Mouse (Mus musculus) MEL (cell line): ENCODE results near the gene Yipf2. TPM values are rescaled to one million over a fixed set of nuclear protein-coding genes. Genes with fewer than 3 reads are reported as not detected.

Experiments used
- DNase-seq: peaks from one replicate; pipeline ENCODE4 v3.0.0; 2011; ENCODE audit warnings: low read depth, low spot score
- H3K27ac ChIP-seq: 2 replicates; pipeline ENCODE4 v1.5.1; 2012; ENCODE audit warnings: low read depth, mild to moderate bottlenecking, control low read depth, low read length, moderate library complexity; ENCODE audit not compliant: control insufficient read depth
- H3K27me3 ChIP-seq, 2 experiments: fragments of 150-350 bp in 1 of 2; sonication (generic) in 1 of 2; 2 replicates each; pipeline ENCODE4 v1.6.1; 2012; ENCODE audit warnings: low read length in 2 of 2, mild to moderate bottlenecking in 2 of 2, improper control_type of control experiment in 1 of 2, moderate library complexity in 1 of 2; ENCODE audit not compliant: insufficient read depth in 2 of 2, control insufficient read depth in 1 of 2
- H3K36me3 ChIP-seq, 2 experiments: 2 replicates each; pipeline ENCODE4 v1.6.1; 2012 to 2014; ENCODE audit warnings: low read length in 2 of 2, improper control_type of control experiment in 1 of 2, inconsistent platforms in 1 of 2, mild to moderate bottlenecking in 1 of 2; ENCODE audit not compliant: insufficient read depth in 2 of 2, control insufficient read depth in 1 of 2
- H3K4me1 ChIP-seq, 2 experiments: fragments of 150-350 bp in 1 of 2; sonication (generic) in 1 of 2; 2 replicates each; pipeline ENCODE4 v1.6.1; 2012; ENCODE audit warnings: low read length in 2 of 2, improper control_type of control experiment in 1 of 2, mild to moderate bottlenecking in 1 of 2; ENCODE audit not compliant: insufficient read depth in 2 of 2, control insufficient read depth in 1 of 2
- H3K4me3 ChIP-seq, 2 experiments: fragments of 150-350 bp in 1 of 2; sonication (generic) in 1 of 2; 2 replicates each; pipeline ENCODE4 v1.5.1; 2012; ENCODE audit warnings: low read depth in 2 of 2, low read length in 2 of 2, mild to moderate bottlenecking in 2 of 2, moderate library complexity in 2 of 2, control low read depth in 1 of 2, improper control_type of control experiment in 1 of 2; ENCODE audit not compliant: control insufficient read depth in 1 of 2, insufficient read depth in 1 of 2
- H3K79me2 ChIP-seq: 2 replicates; pipeline ENCODE4 v1.6.1; 2012; ENCODE audit warnings: mild to moderate bottlenecking, low read length, moderate library complexity; ENCODE audit not compliant: control insufficient read depth, poor library complexity, insufficient read depth
- H3K9ac ChIP-seq: 2 replicates; pipeline ENCODE4 v1.6.1; 2012; ENCODE audit warnings: low read depth, mild to moderate bottlenecking, control low read depth, low read length, moderate library complexity; ENCODE audit not compliant: control insufficient read depth, poor library complexity, severe bottlenecking
- H3K9me3 ChIP-seq: fragments of 150-350 bp; sonication (generic); replicated peaks from 2 replicates; pipeline ENCODE4 v1.6.1; 2012; ENCODE audit warnings: mild to moderate bottlenecking, low read length, improper control_type of control experiment, moderate library complexity; ENCODE audit not compliant: insufficient read depth
- CHD1 ChIP-seq: IDR thresholded peaks from 2 replicates; pipeline ENCODE4 v1.6.1; 2012; ENCODE audit warnings: low read depth, mild to moderate bottlenecking, inconsistent platforms, low read length, improper control_type of control experiment
- CHD2 ChIP-seq: IDR thresholded peaks from 2 replicates; pipeline ENCODE4 v1.6.1; 2011; ENCODE audit warnings: low read length, improper control_type of control experiment
- CTCF ChIP-seq, 3 experiments: IDR thresholded peaks in 2 of 3; conservative IDR thresholded peaks in 1 of 3; 2 replicates each; pipeline ENCODE4 v1.5.1; 2011 to 2012; ENCODE audit warnings: low read length in 3 of 3, low read depth in 2 of 3, mild to moderate bottlenecking in 2 of 3, improper control_type of control experiment in 1 of 3, inconsistent platforms in 1 of 3, mixed read lengths in 1 of 3, moderate library complexity in 1 of 3; ENCODE audit not compliant: control insufficient read depth in 1 of 3, insufficient read depth in 1 of 3, poor library complexity in 1 of 3, severe bottlenecking in 1 of 3
- EP300 ChIP-seq, 2 experiments: IDR thresholded peaks; 2 replicates each; pipeline ENCODE4 v1.6.1; 2011; ENCODE audit warnings: improper control_type of control experiment in 2 of 2, low read length in 2 of 2, low read depth in 1 of 2, mild to moderate bottlenecking in 1 of 2
- ETS1 ChIP-seq: IDR thresholded peaks from 2 replicates; pipeline ENCODE4 v1.6.1; 2012; ENCODE audit warnings: low read depth, mild to moderate bottlenecking, inconsistent platforms, low read length, improper control_type of control experiment, moderate library complexity
- GATA1 ChIP-seq: IDR thresholded peaks from 2 replicates; pipeline ENCODE4 v1.6.1; 2011; ENCODE audit warnings: low read depth, low read length, improper control_type of control experiment
- JUND ChIP-seq: IDR thresholded peaks from 2 replicates; pipeline ENCODE4 v1.6.1; 2011; ENCODE audit warnings: low read depth, mild to moderate bottlenecking, improper control_type of control experiment, low read length
- MAX ChIP-seq: IDR thresholded peaks from 2 replicates; pipeline ENCODE4 v1.6.1; 2011; ENCODE audit warnings: low read length, improper control_type of control experiment
- MAZ ChIP-seq: IDR thresholded peaks from 2 replicates; pipeline ENCODE4 v1.6.1; 2012; ENCODE audit warnings: low read depth, mild to moderate bottlenecking, inconsistent platforms, low read length, improper control_type of control experiment
- MEF2A ChIP-seq: IDR thresholded peaks from 2 replicates; pipeline ENCODE4 v1.6.1; 2014; ENCODE audit warnings: low read depth, mild to moderate bottlenecking, inconsistent platforms, low read length, improper control_type of control experiment; ENCODE audit not compliant: poor library complexity, insufficient replicate concordance, severe bottlenecking; ENCODE audit errors: extremely low read depth
- MYB ChIP-seq: IDR thresholded peaks from 2 replicates; pipeline ENCODE4 v1.6.1; 2011; ENCODE audit warnings: mild to moderate bottlenecking, low read depth, low read length, improper control_type of control experiment
- MYC ChIP-seq: IDR thresholded peaks from 2 replicates; pipeline ENCODE4 v1.6.1; 2011; ENCODE audit warnings: low read depth, mild to moderate bottlenecking, low read length, improper control_type of control experiment, moderate library complexity
- POLR2A ChIP-seq, 2 experiments: IDR thresholded peaks; 2 replicates each; pipeline ENCODE4 v1.6.1; 2011 to 2012; ENCODE audit warnings: low read length in 2 of 2, mild to moderate bottlenecking in 2 of 2, control low read depth in 1 of 2, improper control_type of control experiment in 1 of 2, low read depth in 1 of 2, moderate library complexity in 1 of 2; ENCODE audit not compliant: control insufficient read depth in 1 of 2, insufficient read depth in 1 of 2, poor library complexity in 1 of 2
- POLR2AphosphoS5 ChIP-seq: IDR thresholded peaks from 2 replicates; pipeline ENCODE4 v1.6.1; 2012; ENCODE audit warnings: low read depth, borderline replicate concordance, mild to moderate bottlenecking, inconsistent platforms, low read length, moderate library complexity, mixed read lengths
- SMC3 ChIP-seq: IDR thresholded peaks from 2 replicates; pipeline ENCODE4 v1.6.1; 2011; ENCODE audit warnings: low read depth, low read length, improper control_type of control experiment
- TAL1 ChIP-seq: IDR thresholded peaks from 2 replicates; pipeline ENCODE4 v1.6.1; 2012; ENCODE audit warnings: mild to moderate bottlenecking, inconsistent platforms, low read length, moderate library complexity, mixed read lengths
- TBP ChIP-seq: IDR thresholded peaks from 2 replicates; pipeline ENCODE4 v1.8.0; 2011; ENCODE audit warnings: low read depth, low read length, improper control_type of control experiment
- USF1 ChIP-seq: IDR thresholded peaks from 2 replicates; pipeline ENCODE4 v1.6.1; 2014; ENCODE audit warnings: low read depth, mild to moderate bottlenecking, inconsistent platforms, low read length, improper control_type of control experiment, moderate library complexity
- ZKSCAN1 ChIP-seq: IDR thresholded peaks from 2 replicates; pipeline ENCODE4 v1.6.1; 2012; ENCODE audit warnings: low read depth, mild to moderate bottlenecking, inconsistent platforms, low read length, improper control_type of control experiment, moderate library complexity
- ZMIZ1 ChIP-seq: IDR thresholded peaks from 2 replicates; pipeline ENCODE4 v1.6.1; 2012; ENCODE audit warnings: low read depth, mild to moderate bottlenecking, inconsistent platforms, low read length, improper control_type of control experiment, moderate library complexity
- polyA plus RNA-seq, 2 experiments: library from polyadenylated mRNA; stranded (reverse) in 1 of 2; unstranded in 1 of 2; fragments of >175 nt in 1 of 2; fragments of >200 nt in 1 of 2; gene quantifications; 2 replicates each; pipeline versions ENCODE4 v1.2.1 to v1.2.4; 2012; ENCODE audit warnings: low replicate concordance in 2 of 2, low read depth in 1 of 2; ENCODE audit not compliant: insufficient read length in 2 of 2, insufficient read depth in 1 of 2, missing spikeins in 1 of 2
- total RNA-seq: library from RNA; depleted of rRNA; stranded (reverse); fragments of 300-350 nt; gene quantifications from 2 replicates; pipeline ENCODE4 v1.2.3, GENCODE M21; 2012

Gene Yipf2
- total and polyA plus RNA-seq, 3 experiments: 22.8 to 84.9 TPM; not detected in 1

DNA sequence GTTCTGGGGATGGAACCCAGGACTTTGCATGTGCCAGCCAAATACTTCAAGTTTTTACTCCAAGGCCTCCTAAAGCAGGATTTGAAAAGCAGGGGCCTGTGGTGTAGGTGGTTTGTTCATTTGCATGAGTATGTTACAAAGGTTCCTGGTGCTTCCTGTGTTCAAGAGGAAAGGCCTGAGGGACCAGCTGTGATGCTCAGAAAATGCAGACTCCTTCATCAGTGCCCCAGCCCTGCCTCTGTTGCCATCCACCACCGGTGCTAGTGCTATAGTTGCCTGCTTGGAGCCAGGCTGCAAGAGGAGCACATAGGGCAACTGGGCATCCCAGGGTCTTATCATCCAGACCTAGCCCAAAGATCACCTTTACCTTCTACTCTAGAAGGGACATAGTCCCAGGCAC is 26.1 kb downstream of the Yipf2 start:
- TF ChIP-seq EP300 (IDR thresholded peaks at IDR 0.05; ENCODE audit: low read depth in 1 of 2, low read length in 2 of 2) (no peak), POLR2AphosphoS5 (no peak), ETS1 (no peak)
- Histone ChIP-seq H3K4me1 (no peaks in the 10 kb centered on the region), H3K27me3 (no peaks in the 10 kb centered on the region), H3K9me3 (no peaks in the 10 kb centered on the region), H3K9ac (no peak overlapping the region), H3K27ac (no peak overlapping the region), H3K4me3 (no peak overlapping the region), H3K79me2 (peaks cover 38% of the 10 kb centered on the region), H3K36me3 (peaks cover 2 to 61% of the 10 kb centered on the region in 2 experiments; a peak in 3 of 4 replicates)
- no peak for DNase-seq

GRCm38 (mm10) chr9:21565004-21565586 is 27.5 kb downstream of the Yipf2 start:
- no peak for DNase-seq
- Histone ChIP-seq H3K27me3 (no peaks in the 10 kb centered on the region), H3K9me3 (no peaks in the 10 kb centered on the region), H3K27ac (no peak overlapping the region), H3K36me3 (peaks cover 2 to 62% of the 10 kb centered on the region in 2 experiments; a peak in 3 of 4 replicates), H3K4me1 (no peaks in the 10 kb centered on the region), H3K4me3 (no peak overlapping the region), H3K79me2 (peaks cover 40% of the 10 kb centered on the region), H3K9ac (no peak overlapping the region)
- TF ChIP-seq MYB (no peak), GATA1 (no peak), POLR2A (IDR thresholded peaks at IDR 0.05; ENCODE audit: control insufficient read depth in 1 of 2, insufficient read depth in 1 of 2, low read depth in 1 of 2, low read length in 2 of 2, poor library complexity in 1 of 2) (no peak), ETS1 (no peak), TBP (no peak), MAX (no peak), CHD1 (no peak), MYC (no peak), CHD2 (no peak), MEF2A (no peak), ZMIZ1 (no peak), JUND (no peak), MAZ (no peak), USF1 (no peak), SMC3 (no peak), CTCF (IDR thresholded peaks at IDR 0.05 in 2 of 3, conservative IDR thresholded peaks at IDR 0.05 in 1 of 3; ENCODE audit: control insufficient read depth in 1 of 3, insufficient read depth in 1 of 3, low read depth in 2 of 3, low read length in 3 of 3, poor library complexity in 1 of 3, severe bottlenecking in 1 of 3) (no peak), ZKSCAN1 (no peak), TAL1 (no peak)
